Comparison of ENCODE assay signal across 11 mouse cellular contexts in the genomic region with DNA sequence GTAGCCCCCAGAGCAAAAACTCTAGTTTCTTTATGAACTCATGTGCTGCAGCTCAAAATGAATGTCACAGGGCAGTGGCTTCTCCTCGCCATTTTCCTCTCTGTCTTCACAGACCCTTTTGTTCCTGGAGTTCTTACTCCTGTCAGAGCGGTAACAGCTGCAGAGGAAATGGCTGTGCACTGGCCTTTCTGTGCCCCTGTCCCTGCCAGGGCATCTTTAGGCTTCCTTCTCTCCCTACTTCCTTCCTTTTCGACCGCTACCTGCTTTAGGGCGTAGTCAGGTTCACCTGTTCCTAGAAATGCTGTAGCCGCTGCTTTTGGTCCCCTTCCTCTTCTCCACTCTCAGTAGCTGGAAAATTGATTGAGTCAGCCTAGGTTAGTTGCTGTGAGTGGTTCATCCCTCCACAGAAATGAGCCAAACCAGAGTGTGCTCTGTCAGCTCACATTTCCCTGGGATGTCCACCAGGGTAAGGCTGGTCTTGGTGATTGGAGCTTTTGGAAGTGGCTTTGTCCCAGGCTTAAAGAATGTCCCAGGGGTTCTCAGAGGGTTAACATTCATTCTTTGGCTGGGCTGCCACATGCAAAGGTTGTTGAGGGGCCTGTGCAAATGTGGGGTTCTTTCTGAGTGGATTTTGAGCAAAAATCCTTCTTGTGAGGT.
DNase-seq lines count a peak whose midpoint lies in the region; ATAC-seq lines count a peak whose summit lies in the region.
"Had no signal": no experiment of that assay in that cellular context is flagged by ENCODE, and none has a peak within 500 bp of the region (broad histone marks: within the 10 kb centered on the region; RNA-seq: fewer than 3 reads in every experiment).

No protein-coding gene starts in this region.

- no peaks in the 10 kb centered on the region for H3K27me3 ChIP-seq in heart, embryonic 13.5 days (replicated peaks)
- H3K27me3 ChIP-seq in embryonic facial prominence, embryonic 10.5 days (replicated peaks; ENCODE audit: low read depth, poor library complexity, severe bottlenecking): no peaks in the 10 kb centered on the region
- H3K27me3 ChIP-seq in limb, embryonic 11.5 days (ENCODE audit: control insufficient read depth, insufficient read depth, low read length): no peaks in the 10 kb centered on the region
- H3K27me3 ChIP-seq: limb, embryonic 12.5 days; midbrain, embryonic 12.5 days had no signal

- no peak overlapping the region for H3K4me3 ChIP-seq in heart, embryonic 13.5 days
- no peak overlapping the region for H3K4me3 ChIP-seq in embryonic facial prominence, embryonic 10.5 days
- no peak overlapping the region for H3K4me3 ChIP-seq in limb, embryonic 11.5 days (ENCODE audit: low read depth, low read length)
- H3K4me3 ChIP-seq: limb, embryonic 12.5 days; midbrain, embryonic 12.5 days had no signal

- no peak overlapping the region for H3K4me2 ChIP-seq in heart, embryonic 13.5 days
- H3K4me2 ChIP-seq in limb, embryonic 11.5 days (ENCODE audit: low read depth, severe bottlenecking): no peak overlapping the region
- H3K4me2 ChIP-seq: limb, embryonic 12.5 days; midbrain, embryonic 12.5 days had no signal

- H3K27ac ChIP-seq in heart, embryonic 13.5 days (replicated peaks): 0 out of 2 replicates have a peak overlapping the region, but pooled peaks have one; percentile 12
- peak overlapping the region; percentile 57; the same call in 1 of the 2 replicates for H3K27ac ChIP-seq in embryonic facial prominence, embryonic 10.5 days (replicated peaks)
- H3K27ac ChIP-seq in limb, embryonic 11.5 days (replicated peaks; ENCODE audit: low read depth, low read length): 0 out of 2 replicates have a peak overlapping the region, but pooled peaks have one; percentile 6
- H3K27ac ChIP-seq: limb, embryonic 12.5 days; midbrain, embryonic 12.5 days had no signal

- no peak for DNase-seq in heart, adult 9 months (ENCODE audit: low spot score in 2 of 2)
- peak; percentile 24 for DNase-seq in kidney, postnatal 14 days
- no peak for DNase-seq in kidney, adult 11 months
- DNase-seq in embryonic facial prominence, embryonic 10.5 days (ENCODE audit: low spot score): no peak
- DNase-seq in limb, embryonic 11.5 days (ENCODE audit: low spot score): no peak
- no peak for DNase-seq in testis, postnatal 14 days (ENCODE audit: low spot score)
- DNase-seq: cerebellum, adult 11-12 months; gastrocnemius, postnatal 36 days had no signal

- peaks cover 46% of the 10 kb centered on the region for H3K4me1 ChIP-seq in heart, embryonic 13.5 days
- peaks cover 33% of the 10 kb centered on the region for H3K4me1 ChIP-seq in embryonic facial prominence, embryonic 10.5 days
- H3K4me1 ChIP-seq in limb, embryonic 11.5 days (ENCODE audit: control insufficient read depth, insufficient read depth, low read length): peaks cover 7% of the 10 kb centered on the region
- H3K4me1 ChIP-seq: midbrain, embryonic 12.5 days had no signal

- H3K36me3 ChIP-seq in heart, embryonic 13.5 days: no peaks in the 10 kb centered on the region
- no peaks in the 10 kb centered on the region for H3K36me3 ChIP-seq in embryonic facial prominence, embryonic 10.5 days (replicated peaks)
- H3K36me3 ChIP-seq in limb, embryonic 11.5 days (ENCODE audit: control insufficient read depth, insufficient read depth, low read length): no peaks in the 10 kb centered on the region
- H3K36me3 ChIP-seq: limb, embryonic 12.5 days; midbrain, embryonic 12.5 days had no signal

- WGBS in heart, embryonic 13.5 days: 66% methylated on average over 6 of the region's 6 CpGs
- WGBS in embryonic facial prominence, embryonic 10.5 days: 66% methylated on average over 6 of the region's 6 CpGs
- WGBS in limb, embryonic 11.5 days: 76% methylated on average over 6 of the region's 6 CpGs

- H3K9me3 ChIP-seq in heart, embryonic 13.5 days: no peaks in the 10 kb centered on the region
- no peaks in the 10 kb centered on the region for H3K9me3 ChIP-seq in embryonic facial prominence, embryonic 10.5 days
- no peaks in the 10 kb centered on the region for H3K9me3 ChIP-seq in limb, embryonic 11.5 days (ENCODE audit: control insufficient read depth, low read length)
- H3K9me3 ChIP-seq: limb, embryonic 12.5 days; midbrain, embryonic 12.5 days had no signal

- no peak overlapping the region for H3K9ac ChIP-seq in heart, embryonic 13.5 days
- no peak overlapping the region for H3K9ac ChIP-seq in limb, embryonic 11.5 days (ENCODE audit: low read length)
- H3K9ac ChIP-seq: limb, embryonic 12.5 days; midbrain, embryonic 12.5 days had no signal

- ATAC-seq in heart, embryonic 13.5 days (ENCODE audit: extremely low read depth, insufficient number of reproducible peaks, low FRiP score, low TSS enrichment): no peak
- no peak for ATAC-seq in limb, embryonic 11.5 days (ENCODE audit: insufficient number of reproducible peaks, low FRiP score, low TSS enrichment, low read depth)

Comparison
In these comparisons a context has a peak if more than half of its experiments do, and no peak if none do; other contexts are left out.
1. H3K27ac ChIP-seq: peak in every context shown above with its lines; median percentile 57 in embryonic facial prominence, embryonic 10.5 days; 12 in heart, embryonic 13.5 days; 6 in limb, embryonic 11.5 days.